Mouse (Mus musculus) olfactory bulb, adult 2 months (tissue): Measurements from ENCODE around the gene Dlg2.

Source experiments
- CTCF ChIP-seq: fragments of 200-500 bp; IDR thresholded peaks from 2 replicates; pipeline ENCODE4 v1.5.1; 2012; ENCODE audit warnings: low read depth, mild to moderate bottlenecking, low read length, moderate library complexity; ENCODE audit not compliant: insufficient read depth
- POLR2A ChIP-seq: fragments of 200-500 bp; IDR thresholded peaks from 2 replicates; pipeline ENCODE4 v1.6.1; 2012; ENCODE audit warnings: mild to moderate bottlenecking, low read depth, low read length, moderate library complexity; ENCODE audit not compliant: insufficient read depth

DNA sequence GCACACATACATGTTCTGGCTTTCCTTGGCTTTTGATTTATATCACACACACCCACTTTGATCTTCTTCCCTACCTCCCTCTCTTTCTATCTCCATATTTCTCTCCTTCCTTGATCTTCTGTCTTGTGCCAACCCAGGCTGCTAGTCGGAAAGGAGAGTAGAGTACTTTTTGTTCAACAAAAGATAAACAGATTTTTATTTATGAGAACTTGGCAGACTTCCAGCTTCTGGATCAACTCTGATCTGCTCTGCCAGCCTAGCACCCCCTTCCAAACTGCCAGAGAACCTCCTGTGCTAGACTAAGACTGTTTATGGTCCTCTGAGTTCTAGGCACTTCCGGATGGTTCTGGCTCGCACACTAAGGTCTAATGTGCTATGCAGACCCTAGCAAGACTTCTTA, 968.3 kb downstream of the Dlg2 start:
- TF ChIP-seq POLR2A (no peak), CTCF (no peak)
